Mouse (Mus musculus) kidney, postnatal 0 days (tissue): Measurements from ENCODE around the gene Mylip. TPM values are rescaled to one million over a fixed set of nuclear protein-coding genes. Genes with fewer than 3 reads are reported as not detected.

ENCODE experiments used
- ATAC-seq: fragments of 200-750 bp; cut with Nextera tagmentation; replicated peaks from 2 replicates; pipeline ENCODE4 v1.8.0; 2017; ENCODE audit warnings: low read depth, moderate number of reproducible peaks, moderate TSS enrichment, moderate library complexity; ENCODE audit not compliant: low FRiP score
- DNase-seq: peaks from one replicate; pipeline ENCODE4 v3.0.0-alpha.2; 2016; ENCODE audit warnings: low spot score
- H3K27ac ChIP-seq: fragments of 300-500 bp; sonication (generic); 2 replicates; pipeline ENCODE4 v1.5.1; 2014; ENCODE audit warnings: mild to moderate bottlenecking
- H3K27me3 ChIP-seq: fragments of 300-500 bp; sonication (generic); 2 replicates; pipeline ENCODE4 v1.6.1; 2014; ENCODE audit warnings: low read length, mixed read lengths; ENCODE audit not compliant: insufficient read depth
- H3K36me3 ChIP-seq: fragments of 300-500 bp; sonication (generic); 2 replicates; pipeline ENCODE4 v1.6.1; 2014; ENCODE audit warnings: low read length, mixed read lengths; ENCODE audit not compliant: insufficient read depth
- H3K4me1 ChIP-seq: fragments of 300-500 bp; sonication (generic); replicated peaks from 2 replicates; pipeline ENCODE4 v1.6.1; 2014; ENCODE audit warnings: antibody characterized with exemption, low read length, mixed read lengths; ENCODE audit not compliant: insufficient read depth
- H3K4me2 ChIP-seq: fragments of 300-500 bp; sonication (generic); 2 replicates; pipeline ENCODE4 v1.6.1; 2014; ENCODE audit warnings: mild to moderate bottlenecking, low read length, moderate library complexity, mixed read lengths
- H3K4me3 ChIP-seq: fragments of 300-500 bp; sonication (generic); replicated peaks from 2 replicates; pipeline ENCODE4 v1.5.1; 2014; ENCODE audit warnings: low read depth, low read length
- H3K9ac ChIP-seq: fragments of 300-500 bp; sonication (generic); 2 replicates; pipeline ENCODE4 v1.6.1; 2014; ENCODE audit warnings: low read depth, low read length
- H3K9me3 ChIP-seq: fragments of 300-500 bp; sonication (generic); replicated peaks from 2 replicates; pipeline ENCODE4 v1.6.1; 2016; ENCODE audit warnings: low read length, inconsistent platforms, mixed read lengths
- CTCF ChIP-seq: IDR thresholded peaks from 2 replicates; pipeline ENCODE4 v1.5.1; 2016; ENCODE audit warnings: antibody characterized with exemption, low read depth, mild to moderate bottlenecking, moderate library complexity
- WGBS: fragments of 180-500 bp; shearing (Covaris S2); extraction: QIAGEN DNeasy Blood & Tissue Kit; methylation state at CpG from one replicate; pipeline ENCODE4 v1.1.7; 2014; 5-methylcytosine and 5-hydroxymethylcytosine counted together
- polyA plus RNA-seq: library from polyadenylated mRNA; unstranded; fragments of >200 nt; fragmentation: Nextera tagmentation; extraction: Ambion mirVana; gene quantifications from 2 replicates; pipeline ENCODE4 v1.2.1, GENCODE M21; 2015

The Mylip gene
- polyA plus RNA-seq, 1 experiment from 2014 or later, result 7.5 TPM

DNA sequence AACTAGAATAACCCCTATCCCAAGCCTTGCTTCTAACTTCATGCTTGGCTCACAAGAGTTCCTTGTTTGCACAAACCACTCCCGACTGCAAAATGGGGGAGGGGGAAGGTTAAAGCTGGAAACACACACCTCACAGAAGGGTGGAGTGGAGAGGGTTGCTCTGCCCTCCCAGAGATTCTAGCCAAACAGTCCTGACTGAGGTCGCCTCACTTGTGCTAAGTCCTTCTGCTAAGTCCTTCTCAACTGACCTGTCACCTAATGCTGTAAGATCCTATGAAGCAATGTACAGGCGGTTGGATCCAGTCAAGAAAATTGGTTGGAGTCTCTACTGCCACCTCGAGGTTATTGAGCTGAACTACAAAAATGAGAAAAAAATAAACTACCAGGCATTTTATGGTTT lies 52.9 kb downstream of the Mylip start:
- DNase-seq, result peak; percentile 83

DNA sequence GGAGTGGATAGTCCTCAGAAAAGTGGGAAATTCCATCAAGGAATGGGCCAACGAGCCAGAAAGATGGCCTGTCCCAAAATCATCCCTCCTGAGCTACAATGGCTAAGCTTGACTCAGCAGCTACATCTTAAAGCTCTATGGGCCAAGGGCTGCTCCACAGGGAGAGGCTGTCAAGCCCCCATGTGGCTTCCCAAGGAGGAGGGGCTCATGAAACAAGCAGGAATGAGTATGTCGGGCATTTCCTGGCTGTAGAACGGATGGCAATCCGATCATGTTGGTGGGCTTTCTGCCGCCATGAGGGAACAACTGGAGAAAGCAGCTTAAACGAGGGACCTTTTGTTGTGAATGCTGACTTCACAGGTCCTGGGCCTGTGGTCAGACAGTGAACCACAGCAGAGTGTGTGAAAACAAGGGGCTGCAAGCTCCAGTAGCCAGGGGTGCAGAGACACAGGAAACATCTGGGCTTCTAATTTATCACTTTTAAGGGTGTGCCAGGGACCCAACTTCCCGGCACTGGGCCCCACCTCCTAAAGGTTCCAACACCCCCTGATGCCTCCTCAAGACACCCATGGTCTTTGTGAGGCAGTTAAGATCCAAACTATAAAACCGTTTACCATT lies 53.5 kb downstream of the Mylip start:
- no peaks in the 10 kb centered on the region for H3K4me1 ChIP-seq
- no peaks in the 10 kb centered on the region for H3K9me3 ChIP-seq
- no peak overlapping the region for H3K9ac ChIP-seq
- H3K36me3 ChIP-seq, result no peaks in the 10 kb centered on the region
- DNase-seq, result peak; percentile 48
- peak overlapping the region; percentile 37; the same call in 1 of the 2 replicates for H3K27ac ChIP-seq
- H3K4me2 ChIP-seq, result no peak overlapping the region
- no peaks in the 10 kb centered on the region for H3K27me3 ChIP-seq
- no peak; the same call in 1 of the 2 replicates for ATAC-seq
- WGBS, result 49% methylated on average over 8 of the region's 8 CpGs
- H3K4me3 ChIP-seq, result no peak overlapping the region
- no peak for TF ChIP-seq CTCF

More for the DNA sequence above, 52.9 kb downstream of the Mylip start:
- WGBS, result 22% methylated on average over 4 of the region's 4 CpGs
- Histone ChIP-seq H3K27ac (no peak overlapping the region), H3K4me1 (no peaks in the 10 kb centered on the region), H3K36me3 (no peaks in the 10 kb centered on the region), H3K9me3 (no peaks in the 10 kb centered on the region), H3K4me2 (no peak overlapping the region), H3K4me3 (no peak overlapping the region), H3K27me3 (no peaks in the 10 kb centered on the region), H3K9ac (no peak overlapping the region)
- TF ChIP-seq CTCF, result peak; percentile 79
- ATAC-seq, result 0 out of 2 replicates have a peak, but pooled peaks have one; percentile 55

DNA sequence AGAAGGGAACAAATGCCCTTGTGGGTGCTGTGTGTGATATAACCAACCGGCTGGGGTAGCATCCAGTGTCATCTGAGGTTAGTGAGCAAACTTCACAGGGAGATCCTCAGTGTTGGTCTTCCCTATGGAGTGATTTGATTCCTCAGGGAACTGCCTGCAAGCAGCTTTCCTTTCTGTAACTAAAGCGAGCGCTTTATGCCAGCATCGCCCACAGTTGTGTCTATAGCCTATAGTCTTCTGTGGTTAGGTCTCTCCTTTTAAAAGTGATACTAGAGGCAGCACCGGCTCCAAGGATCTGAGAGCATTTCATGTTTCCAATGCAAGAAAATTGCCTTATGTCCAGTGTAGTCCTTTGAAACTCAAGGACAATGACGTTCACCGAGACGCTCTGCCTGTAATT lies 54.7 kb downstream of the Mylip start:
- ATAC-seq (no peak), DNase-seq (no peak)
- Histone ChIP-seq H3K27ac (no peak overlapping the region), H3K9me3 (no peaks in the 10 kb centered on the region), H3K4me3 (no peak overlapping the region), H3K9ac (no peak overlapping the region), H3K4me2 (no peak overlapping the region), H3K27me3 (no peaks in the 10 kb centered on the region), H3K4me1 (no peaks in the 10 kb centered on the region), H3K36me3 (no peaks in the 10 kb centered on the region)
- whole genome bisulfite sequencing, result 76% methylated on average over 8 of the region's 8 CpGs
- TF ChIP-seq CTCF, result no peak

DNA sequence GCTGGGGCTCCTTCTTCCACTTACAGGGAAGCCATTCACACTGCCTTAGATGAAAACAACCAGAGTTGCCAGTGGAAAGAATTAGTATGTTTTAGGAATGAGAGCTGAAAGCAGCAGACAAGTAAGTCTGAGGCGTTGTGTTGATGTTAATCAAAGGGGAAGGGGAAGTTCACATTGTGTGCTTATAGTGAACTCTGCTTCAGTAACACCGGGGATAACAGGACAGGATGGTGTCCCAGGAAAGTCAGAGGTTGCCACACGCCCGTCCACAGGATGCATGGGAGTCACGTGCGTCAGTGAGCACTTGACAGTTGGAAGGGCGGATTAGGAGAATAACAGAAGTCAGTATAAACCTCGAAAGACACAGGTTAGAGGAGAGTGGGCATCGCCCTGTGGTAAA lies 55.1 kb downstream of the Mylip start:
- H3K9ac ChIP-seq, result no peak overlapping the region
- 62% methylated on average over 9 of the region's 9 CpGs for WGBS
- no peak overlapping the region for H3K4me2 ChIP-seq
- TF ChIP-seq CTCF, result no peak
- H3K27me3 ChIP-seq, result no peaks in the 10 kb centered on the region
- H3K27ac ChIP-seq, result no peak overlapping the region
- H3K4me1 ChIP-seq, result no peaks in the 10 kb centered on the region
- no peaks in the 10 kb centered on the region for H3K9me3 ChIP-seq
- no peaks in the 10 kb centered on the region for H3K36me3 ChIP-seq
- ATAC-seq (no peak), DNase-seq (no peak)
- no peak overlapping the region for H3K4me3 ChIP-seq

DNA sequence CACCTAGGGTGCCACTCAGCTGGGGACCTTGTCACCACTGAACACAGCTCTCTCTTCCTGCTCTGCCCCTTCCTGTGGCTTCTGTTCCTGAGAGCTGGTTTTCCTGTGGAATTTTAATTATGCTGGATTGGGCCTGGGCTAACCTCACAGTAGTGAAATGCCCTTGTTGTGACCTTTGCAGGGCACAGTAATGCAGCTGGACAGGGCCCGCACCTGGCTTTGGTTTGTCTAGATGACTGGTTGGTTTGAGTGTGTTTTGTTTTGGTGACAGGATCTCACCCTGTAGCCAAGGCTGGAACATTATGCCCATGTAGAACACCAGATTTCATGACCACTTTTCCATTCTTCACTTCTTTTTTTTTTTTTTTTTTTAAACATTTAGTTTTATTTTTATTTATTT lies 57.1 kb downstream of the Mylip start:
- no peak for ATAC-seq
- no peak overlapping the region for H3K27ac ChIP-seq
- no peak for TF ChIP-seq CTCF
- H3K9me3 ChIP-seq, result no peaks in the 10 kb centered on the region
- H3K9ac ChIP-seq, result no peak overlapping the region
- no peaks in the 10 kb centered on the region for H3K27me3 ChIP-seq
- no peaks in the 10 kb centered on the region for H3K36me3 ChIP-seq
- 86% methylated on average over 1 of the region's 1 CpGs for WGBS
- no peak overlapping the region for H3K4me3 ChIP-seq
- H3K4me2 ChIP-seq, result no peak overlapping the region
- H3K4me1 ChIP-seq, result no peaks in the 10 kb centered on the region
- no peak for DNase-seq

DNA sequence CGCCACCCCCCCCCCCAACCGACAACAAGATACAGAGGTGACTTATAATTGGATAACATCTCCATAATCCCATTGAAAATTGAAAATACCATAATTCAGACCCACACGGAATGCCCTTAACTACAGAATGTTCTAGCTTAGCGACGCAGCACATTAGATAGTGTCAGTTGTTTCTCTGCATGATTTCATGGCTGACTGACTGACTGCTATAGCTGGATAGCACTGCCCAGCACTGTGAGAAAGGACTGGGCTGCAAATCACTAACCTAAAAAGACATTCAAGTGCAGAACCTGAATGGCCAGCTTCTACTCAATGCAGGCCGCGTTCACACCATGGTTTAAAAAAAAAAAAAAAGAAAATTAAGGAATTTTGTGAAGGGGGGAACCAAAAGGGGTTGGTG lies 62.9 kb downstream of the Mylip start:
- no peaks in the 10 kb centered on the region for H3K27me3 ChIP-seq
- no peak for ATAC-seq
- no peaks in the 10 kb centered on the region for H3K36me3 ChIP-seq
- no peak overlapping the region for H3K27ac ChIP-seq
- no peak overlapping the region for H3K4me2 ChIP-seq
- no peak for TF ChIP-seq CTCF
- DNase-seq, result no peak
- no peak overlapping the region for H3K9ac ChIP-seq
- H3K4me1 ChIP-seq, result peaks cover 36% of the 10 kb centered on the region
- WGBS, result 58% methylated on average over 7 of the region's 7 CpGs
- H3K9me3 ChIP-seq, result no peaks in the 10 kb centered on the region
- no peak overlapping the region for H3K4me3 ChIP-seq

DNA sequence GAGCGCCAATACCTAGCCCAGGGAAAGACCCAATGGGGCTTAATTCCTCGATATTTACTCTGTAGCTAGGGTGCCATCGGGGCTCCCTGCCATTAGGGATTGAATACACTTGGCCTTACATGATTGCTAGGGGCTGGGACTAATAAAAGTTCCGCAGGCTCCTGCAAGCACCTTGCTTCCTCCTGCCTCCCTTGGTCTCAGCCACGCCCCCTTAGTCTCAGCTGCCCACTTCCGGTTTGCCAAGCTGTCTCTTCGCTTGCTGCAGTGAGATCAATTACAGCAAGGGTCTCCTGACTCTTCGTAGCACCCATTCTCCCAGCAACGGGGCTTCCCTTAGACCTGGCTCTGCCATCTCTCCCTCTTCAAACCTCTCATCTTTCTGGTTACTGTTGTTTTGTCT lies 63.5 kb downstream of the Mylip start:
- DNase-seq, result no peak
- H3K4me2 ChIP-seq, result no peak overlapping the region
- H3K27ac ChIP-seq, result no peak overlapping the region
- 54% methylated on average over 9 of the region's 9 CpGs for WGBS
- H3K27me3 ChIP-seq, result no peaks in the 10 kb centered on the region
- TF ChIP-seq CTCF, result no peak
- H3K9me3 ChIP-seq, result no peaks in the 10 kb centered on the region
- H3K4me3 ChIP-seq, result no peak overlapping the region
- H3K4me1 ChIP-seq, result peaks cover 36% of the 10 kb centered on the region
- no peak overlapping the region for H3K9ac ChIP-seq
- H3K36me3 ChIP-seq, result no peaks in the 10 kb centered on the region
- ATAC-seq, result no peak
